Mouse (Mus musculus) left cerebral cortex, adult 6 months (tissue): ENCODE results near the gene Cfap221. TPM values are rescaled to one million over a fixed set of nuclear protein-coding genes. Genes with fewer than 3 reads are reported as not detected.

ENCODE experiments used
- long read RNA-seq, 2 experiments: library from polyadenylated mRNA; unstranded; transcript quantifications; one replicate each; pipeline ENCODE4 v2.0.0; 2019 to 2020
- polyA plus RNA-seq: library from polyadenylated mRNA; unstranded; fragments of <200 nt; fragmentation: Nextera tagmentation; gene quantifications from 2 replicates; pipeline ENCODE4 v1.2.3, GENCODE M21; 2021

The Cfap221 gene
- polyA plus RNA-seq: 0.23 and 0.66 TPM in 2 replicates
- long read RNA-seq, experiment 1: 0 reads
- long read RNA-seq, experiment 2, partial matches to known transcripts: 1 of 2 reads
- long read RNA-seq, experiment 2, other reads (novel, unspliced or antisense): 1 of 2 reads

DNA sequence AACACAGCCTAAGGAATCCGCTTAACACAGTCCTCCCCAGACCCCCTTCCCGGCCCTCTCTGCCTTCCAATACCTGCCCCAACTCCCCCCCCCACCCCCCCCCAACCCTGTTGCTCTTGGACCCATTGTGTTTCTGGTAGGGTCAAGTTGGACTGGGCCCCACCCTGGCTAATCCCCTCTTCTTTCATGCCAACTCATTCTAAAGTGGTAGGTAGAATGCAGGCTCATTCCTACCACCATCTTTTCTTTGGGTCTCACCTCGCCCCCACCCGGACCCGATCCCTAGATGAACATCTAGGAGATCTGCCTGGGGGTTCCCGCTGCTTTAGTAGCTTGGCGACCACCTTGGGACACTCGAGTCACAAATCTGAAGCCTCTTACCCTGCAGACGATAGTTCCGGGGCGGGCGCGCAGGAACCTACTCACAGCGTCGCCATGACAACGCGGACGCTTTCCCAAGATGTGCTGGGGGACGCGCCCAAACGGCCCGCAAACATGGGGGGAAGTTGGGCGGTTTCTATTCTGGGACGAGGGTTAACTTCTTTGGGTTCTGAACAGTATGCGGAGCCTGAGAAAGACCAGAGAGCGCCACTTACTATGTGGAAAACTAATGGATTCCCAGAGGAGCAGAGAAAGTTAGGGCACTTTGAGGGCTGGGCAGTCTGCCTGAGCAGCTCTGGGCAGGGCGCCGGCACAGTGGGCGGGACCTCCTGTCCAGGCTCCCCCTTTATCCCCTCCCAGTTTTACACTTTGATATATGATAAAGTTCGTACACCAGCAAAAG lies at the start of gene Cfap221:
Gene Cfap221, minus strand, starts transcription at position 437 of the 784 bp plus-strand sequence.

DNA sequence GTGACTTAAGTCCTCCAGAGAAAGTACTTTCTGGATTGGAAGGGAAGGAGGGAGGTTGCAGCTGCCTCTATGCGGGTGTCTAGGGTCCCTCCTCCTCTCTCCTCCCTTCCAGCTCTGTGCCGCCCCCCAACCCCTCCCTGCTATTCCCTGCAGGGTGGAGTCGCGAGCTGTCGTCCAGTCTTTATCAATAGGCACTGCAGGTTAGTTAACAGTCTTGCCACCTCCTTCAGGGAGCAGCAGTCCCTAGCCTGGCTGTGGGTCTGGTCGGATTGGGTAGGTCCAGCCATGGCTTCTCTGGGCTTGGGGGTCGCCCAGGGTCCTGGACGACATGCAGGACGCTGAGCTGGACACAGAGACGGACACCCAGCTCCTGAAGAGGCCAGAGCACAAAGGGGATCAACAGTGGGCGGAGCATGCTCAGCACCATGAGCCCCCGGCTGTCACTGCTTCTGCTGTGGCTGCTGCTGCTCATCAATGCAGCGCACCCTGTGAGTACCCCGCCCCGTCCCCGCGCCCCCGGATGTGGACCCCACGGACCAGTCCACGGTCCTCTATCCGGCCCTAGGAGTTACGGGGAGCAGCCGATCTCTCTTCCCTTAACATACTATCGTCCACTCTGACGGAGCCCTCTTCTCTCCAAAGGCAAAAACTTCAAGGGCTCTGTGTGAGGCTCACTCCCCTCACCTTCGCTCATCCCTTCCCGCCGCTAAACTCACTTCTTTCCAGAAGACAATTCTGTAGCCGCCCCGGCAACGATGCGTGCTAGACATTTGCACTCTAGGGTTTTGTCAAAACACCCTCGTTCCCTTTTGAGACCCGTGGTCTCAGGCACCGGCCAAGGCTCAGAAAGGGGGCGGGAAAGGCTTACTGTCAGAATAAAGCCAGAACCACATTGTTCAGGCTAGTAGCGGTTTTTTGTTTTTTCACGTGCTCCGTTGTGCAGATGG lies 10.1 kb upstream of the Cfap221 start, which contains the start of gene Sctr:
Gene Sctr, plus strand, starts transcription at position 51 of the 947 bp plus-strand sequence.

DNA sequence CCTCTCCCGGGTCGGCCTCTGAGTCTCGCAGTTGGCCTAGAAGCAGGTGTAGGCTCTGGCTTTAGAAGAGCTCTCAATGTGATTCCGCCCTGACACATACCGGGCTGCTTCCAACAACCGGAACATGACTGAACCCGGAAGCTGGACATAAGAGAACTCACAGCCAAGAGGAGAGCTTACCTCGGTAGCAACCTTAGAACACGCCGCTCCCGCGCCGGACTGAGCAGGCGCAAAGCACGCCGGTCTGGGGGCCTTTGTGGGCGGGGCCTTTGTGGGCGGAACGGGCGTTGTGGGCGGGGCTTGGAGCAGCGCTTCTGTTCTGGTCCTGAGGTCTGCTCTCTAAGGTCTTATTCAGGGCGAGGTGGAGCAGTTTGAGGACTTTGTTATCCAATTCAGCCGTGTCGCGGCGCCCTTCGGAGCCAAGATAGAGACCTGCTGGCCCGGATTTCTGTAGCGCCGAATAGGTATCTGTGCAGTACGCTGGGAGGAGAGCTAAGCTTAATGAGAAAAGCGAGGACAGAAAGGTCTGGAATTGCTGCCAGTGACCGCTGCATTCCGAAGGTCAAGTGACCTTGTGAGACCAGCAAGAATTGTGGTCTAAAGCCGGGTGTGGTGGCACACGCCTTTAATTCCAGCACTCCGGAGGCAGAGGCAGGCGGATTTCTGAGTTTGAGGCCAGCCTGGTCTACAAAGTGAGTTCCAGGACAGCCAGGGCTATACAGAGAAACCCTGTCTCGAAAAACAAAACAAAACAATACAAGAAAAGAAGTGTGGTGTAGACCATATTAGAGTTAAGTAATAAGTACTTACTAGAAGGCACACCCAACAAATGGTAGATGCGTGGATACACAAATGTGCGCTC lies 83.8 kb downstream of the Cfap221 start, which contains the start of gene Tmem177:
Gene Tmem177, minus strand, starts transcription at position 256 of the 862 bp plus-strand sequence.

Other genes starting within 250 kb of the Cfap221 start
- gene Ptpn4, start 159.6 kb downstream of the Cfap221 start, polyA plus RNA-seq: 4.3 and 9.5 TPM in 2 replicates
- 4.0 and 4.8 TPM in 2 replicates for gene Tmem177, start 84.0 kb downstream of the Cfap221 start, polyA plus RNA-seq
- gene Sctr, start 9.7 kb upstream of the Cfap221 start, polyA plus RNA-seq: 0.21 TPM in 2 replicates
- 3.3 and 3.9 TPM in 2 replicates for gene Tmem37, start 76.8 kb upstream of the Cfap221 start, polyA plus RNA-seq
- gene Dbi, start 123.8 kb upstream of the Cfap221 start, polyA plus RNA-seq: 1,513 and 1,709 TPM in 2 replicates
- 11.2 and 13.7 TPM in 2 replicates for gene 3110009E18Rik, start 124.0 kb upstream of the Cfap221 start, polyA plus RNA-seq